Mouse (Mus musculus) spleen, postnatal 14 days (tissue): ENCODE data around the gene Rasal1.

Source experiments
- DNase-seq, 2 experiments: peaks; one replicate each; pipeline ENCODE4 v3.0.0; 2021 to 2022; ENCODE audit warnings: low spot score in 2 of 2

Rasal1 gene

DNA sequence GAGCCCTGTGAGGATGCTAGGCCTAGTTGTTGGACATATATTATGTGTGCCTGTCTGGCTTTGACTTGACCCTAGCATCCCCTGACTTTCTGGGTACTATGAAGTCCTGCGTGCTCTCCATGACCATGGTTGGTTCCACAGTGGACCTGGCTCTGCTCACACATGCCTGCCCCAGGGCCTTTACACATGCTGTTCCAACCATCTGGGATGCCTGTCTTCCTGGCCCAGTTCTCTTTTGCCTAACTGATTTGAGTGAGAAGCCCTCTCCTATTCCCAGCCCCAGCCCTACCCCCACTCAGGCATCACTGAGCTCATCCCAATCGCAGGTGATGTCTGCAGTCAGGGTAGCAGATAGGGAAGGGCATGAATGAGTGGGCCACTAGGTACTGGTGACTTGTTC is 5.3 kb downstream of the Rasal1 start:
- no peak for DNase-seq

DNA sequence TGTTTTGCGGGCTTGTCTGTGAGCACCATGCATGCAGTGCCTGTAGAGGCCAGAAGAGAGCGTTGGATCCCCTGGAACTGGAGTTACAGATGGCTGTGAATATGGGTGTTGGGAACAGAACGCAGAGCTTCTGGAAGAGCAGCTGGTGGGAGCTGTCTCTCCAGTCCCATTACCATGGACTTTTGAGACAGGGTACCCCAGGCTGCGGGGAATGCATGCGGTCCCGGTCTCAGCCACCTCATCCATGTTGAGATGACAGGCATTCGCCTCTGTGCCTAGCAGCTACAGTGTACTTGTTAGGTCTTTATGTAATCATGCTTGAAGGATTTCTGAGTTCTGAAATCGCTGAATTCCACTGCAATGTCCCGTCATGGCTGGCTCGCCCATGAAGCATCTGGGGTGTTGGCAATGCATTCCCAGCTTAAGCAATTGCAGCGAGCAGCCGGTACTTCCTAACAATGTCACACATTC is 7.7 kb downstream of the Rasal1 start:
- DNase-seq: no peak

DNA sequence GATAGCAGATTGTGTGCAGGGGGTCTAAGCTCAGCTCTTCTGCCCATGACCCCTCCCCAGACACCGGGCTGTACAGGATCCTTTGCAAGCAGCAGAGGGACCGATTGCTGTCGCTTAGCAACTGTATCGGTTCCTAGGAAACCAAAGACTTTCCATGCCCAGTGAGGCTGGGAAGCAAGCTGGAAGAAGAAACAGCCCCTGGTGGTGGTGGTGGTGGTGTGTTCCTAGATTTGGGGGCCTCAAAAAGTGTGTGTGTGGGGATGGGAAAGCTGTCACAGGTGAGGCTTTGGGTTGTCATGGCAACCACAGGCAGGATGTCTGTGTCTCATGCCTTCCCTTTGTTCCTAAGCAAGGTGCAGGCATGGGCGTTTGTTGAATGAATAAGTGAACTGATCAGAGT is 12.2 kb downstream of the Rasal1 start:
- no peak for DNase-seq

DNA sequence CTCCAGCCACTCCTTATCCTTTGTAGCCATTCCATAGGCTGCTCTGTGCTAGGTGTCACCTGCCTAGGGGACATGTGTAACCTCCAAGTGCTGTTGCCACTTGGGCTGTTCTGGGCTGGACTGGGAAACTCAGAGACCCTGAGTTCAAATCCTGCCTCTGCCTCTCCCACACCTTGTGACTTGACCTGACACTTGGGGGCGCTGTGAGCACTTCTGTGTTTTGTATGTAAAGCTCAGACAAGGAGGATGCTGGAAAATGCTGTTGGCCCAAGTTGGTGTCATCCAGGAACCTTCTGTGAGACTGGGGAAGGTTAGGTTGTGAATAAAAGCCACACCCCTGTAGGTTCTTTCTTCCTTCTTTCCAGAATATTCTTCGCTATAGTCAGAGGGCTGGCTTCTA is 16.3 kb downstream of the Rasal1 start:
- DNase-seq: no peak

DNA sequence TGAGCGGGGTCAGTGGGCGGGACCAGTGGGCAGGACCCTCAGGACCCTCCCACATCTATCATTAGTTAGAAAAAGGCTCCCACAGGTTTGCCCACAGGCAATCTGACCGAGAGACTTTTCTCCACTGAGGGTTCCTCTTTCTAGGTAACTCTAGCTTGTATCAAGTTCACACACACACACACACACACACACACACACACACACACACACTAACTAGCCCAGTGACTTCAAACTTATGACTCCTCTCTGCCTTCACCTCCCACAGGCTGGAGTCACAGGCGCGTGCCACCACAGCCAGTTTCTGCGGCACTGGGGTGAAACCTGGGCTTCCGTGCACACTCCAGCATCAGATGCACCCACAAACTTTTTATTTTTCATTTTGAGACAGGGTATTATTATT is 20.1 kb downstream of the Rasal1 start:
- no peak for DNase-seq

DNA sequence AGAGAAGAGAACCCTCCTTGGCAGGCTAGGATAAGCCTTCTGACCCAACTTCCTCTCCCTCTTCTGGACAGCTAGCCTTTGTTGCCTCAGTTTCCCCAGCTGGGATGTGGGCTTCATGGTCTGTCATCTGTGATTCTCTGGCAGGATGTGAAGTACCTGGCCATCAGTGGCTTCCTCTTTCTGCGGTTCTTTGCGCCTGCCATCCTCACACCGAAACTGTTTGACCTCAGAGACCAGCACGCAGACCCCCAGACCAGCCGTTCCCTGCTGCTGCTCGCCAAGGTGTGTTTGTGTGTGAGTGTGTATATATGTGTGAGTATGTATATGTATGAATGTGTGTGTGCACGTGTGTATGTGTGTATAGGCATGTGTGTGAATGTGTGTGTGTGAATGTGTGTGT is 21.5 kb downstream of the Rasal1 start:
- DNase-seq: no peak

DNA sequence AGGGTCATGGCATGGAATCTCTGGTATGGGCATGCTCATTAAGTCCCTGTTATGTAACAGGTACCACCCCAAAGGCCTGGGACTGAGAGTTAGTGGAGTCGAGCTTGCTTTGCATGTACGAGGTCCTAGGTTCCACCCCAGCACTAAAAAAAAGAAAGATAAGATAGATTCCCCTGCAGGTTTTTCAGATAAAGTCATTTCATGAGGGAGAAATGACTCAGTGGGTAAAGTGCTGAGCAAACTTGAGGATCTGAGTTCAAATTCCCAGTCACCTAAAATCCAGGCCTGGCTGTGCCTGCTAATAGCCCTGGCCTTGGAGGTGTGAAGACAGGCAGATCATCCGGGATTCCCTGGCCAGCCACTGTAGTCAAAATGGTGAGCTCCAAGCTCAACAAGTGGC is 23.3 kb downstream of the Rasal1 start:
- no peak for DNase-seq

DNA sequence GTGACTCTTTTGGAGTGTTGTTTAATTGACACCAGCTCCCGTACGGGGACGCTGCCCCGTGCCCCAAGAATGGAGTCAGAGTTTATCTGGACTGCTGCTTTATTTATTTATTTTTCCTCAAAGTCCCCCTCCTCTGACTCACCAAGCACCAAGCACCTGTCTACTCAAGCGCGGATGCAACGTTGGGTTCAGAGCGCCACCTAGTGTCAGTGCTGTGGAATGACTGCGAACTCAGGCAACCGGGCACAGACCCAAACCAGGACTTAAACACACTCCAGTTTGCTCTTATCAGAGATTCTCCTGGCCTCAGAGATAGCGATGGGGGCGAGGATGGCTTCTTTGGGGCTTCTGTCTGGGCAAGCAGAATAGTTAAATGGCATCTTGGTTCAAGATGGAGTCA is 25.0 kb downstream of the Rasal1 start:
- peak; percentile 36 to 72 for DNase-seq

DNA sequence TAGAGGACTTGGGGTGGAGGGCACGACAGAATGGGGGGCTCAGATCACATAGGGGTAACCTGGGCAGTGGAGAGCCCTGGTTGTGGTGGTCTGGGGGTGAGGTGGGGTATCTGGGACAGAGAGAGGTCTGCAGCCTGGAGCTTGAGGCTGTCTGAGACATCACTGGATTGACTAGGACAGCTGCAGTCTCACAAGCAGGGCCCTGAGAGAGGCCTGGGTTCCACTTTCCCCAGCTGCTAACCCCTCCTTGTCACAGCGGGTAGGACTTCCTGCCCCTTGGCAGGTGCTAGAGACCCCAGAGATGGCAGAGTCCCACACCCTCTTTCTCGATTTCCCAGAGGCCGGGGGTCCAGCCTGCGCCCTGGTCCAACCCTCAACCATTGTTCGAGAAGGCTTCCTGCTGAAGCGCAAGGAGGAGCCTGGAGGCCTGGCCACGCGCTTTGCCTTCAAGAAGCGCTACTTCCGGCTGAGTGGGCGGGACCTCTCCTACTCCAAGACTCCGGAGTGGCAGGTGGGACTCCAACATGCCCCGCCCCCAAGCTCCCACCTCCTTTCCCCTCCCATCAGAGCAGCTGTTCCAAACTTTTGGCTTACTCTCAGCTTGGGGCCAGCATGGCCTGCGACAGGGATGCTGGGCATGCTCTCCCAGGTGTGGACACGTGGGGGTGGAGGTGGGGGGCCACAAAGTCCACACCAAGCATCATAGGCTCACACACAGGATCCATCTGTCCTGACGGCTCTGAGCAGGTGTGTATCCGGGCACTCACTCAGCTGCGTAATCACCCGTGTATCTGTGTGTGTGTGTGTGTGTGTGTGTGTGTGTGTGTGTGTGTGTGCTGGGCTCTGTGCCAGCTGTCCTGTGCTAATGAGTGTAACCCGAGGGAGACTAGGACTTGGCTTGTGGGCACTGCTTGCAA is 25.9 kb downstream of the Rasal1 start:
- DNase-seq: no peak

DNA sequence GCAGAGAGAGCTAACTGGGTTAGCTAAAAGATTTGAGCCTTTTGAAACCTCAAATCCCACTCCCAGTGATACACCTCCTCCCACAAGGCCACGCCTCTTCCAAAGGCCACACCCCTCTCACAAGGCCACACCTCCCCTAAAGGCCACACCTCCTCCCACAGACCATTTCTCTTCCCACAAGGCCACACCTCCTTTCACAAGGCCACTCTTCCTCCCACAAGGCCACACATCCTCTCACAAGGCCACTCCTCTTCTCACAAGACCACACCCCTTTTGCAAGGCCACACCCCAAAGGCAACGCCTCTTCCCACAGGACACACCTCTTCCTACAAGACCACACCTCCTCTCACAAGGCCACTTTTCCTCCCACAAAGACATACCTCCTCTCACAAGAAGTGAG is 28.9 kb downstream of the Rasal1 start:
- peak in 1 of 2 experiments; percentile 20 for DNase-seq

DNA sequence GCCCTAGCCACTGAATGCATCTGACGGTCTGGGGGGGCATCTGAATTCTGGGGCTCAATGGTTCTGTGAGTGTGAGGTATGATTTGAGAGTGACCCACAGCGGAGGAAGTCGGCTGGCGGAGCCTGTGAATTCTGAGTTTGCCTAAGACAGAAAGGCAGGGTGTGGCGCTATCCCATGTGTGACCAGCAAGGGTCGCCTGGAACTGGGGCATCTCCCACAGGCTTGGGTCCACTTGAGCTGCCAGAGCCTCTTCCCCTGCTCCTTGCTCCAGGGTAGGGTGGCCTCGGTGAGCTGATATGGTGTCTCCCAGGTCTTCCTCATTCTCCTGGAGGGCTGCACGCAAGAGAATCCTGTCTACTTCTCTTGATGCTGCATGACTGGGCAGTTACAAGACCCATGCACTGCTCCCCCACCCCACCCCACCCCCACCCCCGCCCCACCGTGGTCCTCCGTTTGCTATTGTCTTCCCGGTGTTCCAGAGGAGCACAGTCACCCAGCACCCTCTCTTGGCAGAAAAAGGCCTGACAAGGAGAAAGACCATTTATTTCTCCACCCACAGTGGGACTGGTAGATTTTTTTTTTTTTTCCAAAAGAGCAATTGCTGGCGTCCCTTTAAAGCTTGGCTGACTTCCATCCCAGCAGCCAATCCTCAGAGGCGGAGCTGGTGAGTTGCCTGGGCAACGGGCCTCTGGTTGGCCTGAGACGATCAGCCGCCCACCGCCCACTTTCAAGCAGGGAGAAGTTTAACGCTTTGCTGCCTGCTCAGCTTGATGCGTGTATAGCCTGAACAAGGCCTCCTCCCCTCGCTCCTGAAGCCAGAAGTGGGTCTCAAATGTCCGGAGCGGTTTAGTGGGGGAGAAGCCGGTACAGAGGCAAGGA is 31.3 kb downstream of the Rasal1 start:
- peak in 1 of 2 experiments; percentile 36 for DNase-seq

DNA sequence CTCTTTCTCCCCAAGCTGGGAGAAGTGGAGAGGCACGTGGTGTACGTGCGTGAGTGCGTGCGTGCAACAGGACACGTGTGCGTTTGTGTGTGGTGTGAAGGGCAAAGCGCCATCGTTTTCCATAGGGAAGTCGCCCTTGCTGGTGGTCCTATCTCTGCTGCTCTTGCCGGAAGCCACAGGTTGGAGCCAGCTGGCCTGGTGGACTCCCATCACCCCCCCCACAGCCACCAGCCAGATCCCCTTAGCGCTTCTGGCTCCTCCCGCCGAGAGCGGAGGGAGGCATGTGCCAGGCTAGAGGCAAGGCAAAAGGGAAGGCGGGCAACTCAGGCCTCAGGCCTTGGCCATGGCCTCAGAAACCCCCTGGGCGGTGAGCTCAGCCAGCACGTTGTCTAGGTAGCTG is 32.3 kb downstream of the Rasal1 start:
- no peak for DNase-seq

DNA sequence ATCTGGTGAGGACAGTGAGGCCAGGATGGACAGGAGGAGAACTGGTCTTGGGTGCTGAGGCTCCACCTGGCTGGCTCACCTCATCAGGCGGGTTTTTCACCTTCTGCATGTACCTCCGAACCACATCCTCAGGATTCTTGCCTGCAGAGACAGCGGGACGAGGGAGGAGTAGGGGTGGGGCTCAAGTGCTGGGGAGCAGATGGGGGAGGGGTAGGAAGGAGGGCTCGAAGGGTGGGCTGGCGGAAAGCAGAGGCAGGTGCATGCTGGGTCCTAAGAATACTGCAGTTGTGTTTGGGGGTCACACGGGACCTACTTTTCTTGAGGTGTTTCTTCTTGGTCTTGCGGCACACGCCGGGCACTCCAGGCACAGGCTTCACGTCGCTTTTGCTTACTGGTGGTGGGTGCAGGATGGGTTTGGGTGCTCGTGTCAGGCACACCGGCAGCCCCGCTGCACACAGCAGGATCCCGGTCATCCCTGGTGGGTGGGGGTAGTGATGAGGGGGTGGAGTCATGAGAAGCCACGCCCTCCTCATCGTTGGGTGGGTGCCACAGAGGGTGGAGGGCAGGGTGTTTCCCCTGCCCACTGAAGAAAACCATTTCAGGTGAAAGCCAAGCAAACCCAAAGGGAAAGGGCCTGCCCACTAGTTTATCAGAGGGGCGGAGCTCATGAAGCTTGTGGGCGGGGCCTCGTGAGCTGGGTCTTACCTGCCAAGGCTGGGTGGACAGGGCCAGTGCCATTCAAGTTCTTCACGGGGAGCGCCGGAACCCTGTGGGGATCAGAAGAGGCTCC is 34.6 kb downstream of the Rasal1 start:
- DNase-seq: no peak

DNA sequence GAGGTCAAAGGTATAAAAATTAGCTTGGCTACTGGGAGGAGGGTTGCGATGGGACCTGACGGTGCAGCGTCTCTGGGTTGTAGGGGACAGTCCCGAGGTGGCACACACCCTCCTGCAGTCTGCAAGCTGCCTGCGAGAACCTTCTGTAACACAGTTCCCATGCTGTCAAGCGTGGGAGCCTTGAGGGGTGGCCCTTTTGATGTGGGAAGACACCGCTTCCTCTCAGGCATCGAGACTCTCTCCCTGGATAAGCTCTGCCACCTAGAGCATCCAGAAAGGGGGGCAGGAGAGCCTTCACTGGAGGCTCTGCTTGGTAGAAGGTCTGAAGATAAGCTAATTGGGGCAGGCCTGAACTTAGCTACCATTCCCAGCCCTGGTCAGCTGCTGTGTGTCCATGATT is 37.1 kb downstream of the Rasal1 start:
- peak; percentile 22 to 27 for DNase-seq

DNA sequence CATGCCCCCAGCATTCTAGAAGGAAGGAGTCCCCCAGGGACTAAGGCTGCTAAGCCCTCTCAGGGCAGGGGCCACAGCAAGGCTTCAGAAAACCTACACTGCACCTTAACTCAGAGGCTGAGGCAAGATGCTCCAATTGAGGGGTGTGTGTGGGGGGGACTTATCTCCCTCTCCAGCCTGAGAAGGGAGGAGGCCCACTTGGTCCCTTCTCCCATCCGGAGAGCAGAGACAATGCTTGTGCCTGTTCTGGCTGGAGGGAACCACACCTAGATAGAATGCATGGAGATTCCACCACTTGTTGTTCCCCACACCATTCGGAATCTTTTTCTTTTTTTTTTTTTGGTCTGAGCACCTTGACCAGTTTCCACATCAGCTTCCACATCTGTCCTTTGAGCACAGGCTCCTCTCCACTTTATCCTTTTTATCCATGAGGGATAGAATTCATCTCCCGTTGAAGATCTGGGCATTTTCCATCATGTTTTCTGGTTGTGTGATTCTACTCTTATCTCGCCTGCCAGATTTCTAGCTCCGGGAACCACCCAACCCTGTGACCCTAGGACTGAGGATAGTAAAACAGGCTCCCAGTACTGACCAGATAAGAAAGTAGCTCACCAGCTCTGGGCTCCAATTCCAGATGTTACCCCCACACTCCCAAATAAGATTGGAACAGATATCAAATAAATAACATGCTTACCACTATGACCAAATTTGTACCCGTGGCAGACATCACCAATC is 38.3 kb downstream of the Rasal1 start:
- no peak for DNase-seq

DNA sequence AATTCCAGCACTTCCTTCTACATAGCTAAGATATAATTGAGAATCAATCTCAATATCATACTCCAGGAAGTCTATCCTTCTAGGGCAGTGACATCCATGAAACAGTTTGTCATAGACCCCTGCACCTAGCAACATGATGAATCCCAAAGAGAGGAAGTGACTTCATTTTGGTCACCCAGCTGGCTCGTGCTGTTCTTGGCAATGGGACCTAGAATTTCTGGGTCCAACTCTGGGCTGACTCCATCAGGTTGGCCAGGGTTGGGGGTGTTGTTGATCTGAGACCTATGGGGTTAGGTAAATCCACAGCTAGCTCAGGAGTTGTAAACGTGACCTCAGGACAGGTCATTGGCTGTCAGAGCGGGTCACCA is 38.9 kb downstream of the Rasal1 start:
- DNase-seq: no peak

DNA sequence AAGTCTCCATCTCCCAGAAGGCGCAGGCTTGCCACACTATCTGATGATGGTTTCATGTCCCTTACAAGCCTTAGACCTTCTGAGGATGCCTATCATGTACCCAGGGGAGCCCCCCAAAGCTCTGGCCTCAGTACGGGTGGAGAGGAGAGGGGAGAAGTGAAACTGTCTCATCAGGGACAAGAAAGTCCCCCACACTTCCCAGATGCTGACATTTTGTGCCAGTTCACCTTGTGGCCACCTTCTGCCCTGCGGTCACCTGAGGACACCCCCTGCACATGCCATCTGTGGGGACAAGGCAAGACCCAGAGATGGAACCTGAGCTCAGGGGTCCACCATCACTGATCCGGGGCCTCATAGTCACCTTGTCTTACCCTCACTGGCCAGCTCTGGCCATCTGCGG is 39.3 kb downstream of the Rasal1 start:
- no peak for DNase-seq

DNA sequence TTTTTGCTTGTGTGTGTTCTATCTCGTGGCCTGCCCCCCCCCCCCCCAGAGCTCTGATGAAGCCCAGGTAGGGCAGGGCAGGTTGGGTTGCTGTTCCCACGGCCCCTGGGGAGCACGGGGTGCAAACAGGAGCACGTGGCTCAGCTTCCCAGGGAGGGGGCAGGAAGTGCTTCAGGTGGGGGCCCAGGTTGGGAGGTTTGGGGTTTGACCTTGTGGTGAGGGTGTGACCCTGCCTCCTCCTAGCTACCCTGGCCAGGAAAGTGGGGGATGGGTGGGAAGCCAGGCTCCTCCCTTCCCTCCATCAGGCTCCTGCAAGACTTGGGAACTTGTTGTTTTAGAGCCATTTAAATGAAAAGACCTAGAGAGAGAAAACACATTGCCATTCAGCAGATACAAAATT is 39.8 kb downstream of the Rasal1 start:
- peak in 1 of 2 experiments; percentile 41 for DNase-seq

DNA sequence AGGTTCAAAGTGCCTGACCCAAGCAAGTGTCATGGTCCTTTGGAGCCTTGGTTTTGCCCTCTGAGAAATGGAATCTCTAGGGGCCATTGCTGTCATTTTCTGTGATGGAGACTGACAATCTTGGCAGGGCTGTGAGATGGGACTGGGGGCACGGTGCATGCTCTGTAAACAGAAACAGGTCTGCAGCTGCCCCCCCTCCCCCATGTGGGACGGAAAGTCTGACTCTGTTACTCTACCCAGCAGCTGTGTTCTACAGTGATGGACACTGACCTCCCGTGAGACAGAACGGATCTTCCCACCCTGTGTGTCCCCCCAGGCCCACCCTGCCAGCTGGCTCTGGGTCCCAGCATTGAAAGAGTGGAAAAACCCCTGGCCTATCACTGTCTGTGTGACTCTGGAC is 41.8 kb downstream of the Rasal1 start:
- no peak for DNase-seq

DNA sequence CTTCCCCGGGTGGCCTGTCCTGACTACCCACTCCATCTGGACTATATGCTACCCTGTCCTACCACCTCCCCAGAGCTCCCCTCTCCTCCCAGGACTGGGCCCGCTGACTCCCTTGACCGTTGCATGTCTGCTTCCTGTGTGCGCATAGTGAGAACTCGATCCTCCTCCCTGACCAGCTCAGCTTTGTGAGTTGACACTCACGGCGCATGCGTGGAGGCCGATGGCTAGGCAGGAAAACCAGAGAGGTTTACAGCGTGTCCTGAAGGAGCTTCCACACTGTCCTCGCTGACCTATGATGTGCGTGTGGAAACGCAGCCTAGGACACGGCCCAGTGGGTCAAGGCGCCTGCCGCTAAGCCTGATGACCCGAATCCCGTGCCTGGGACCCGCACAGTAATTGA is 43.4 kb downstream of the Rasal1 start:
- no peak for DNase-seq
